Mouse (Mus musculus) ZHBTc4 (cell line): Measurements from ENCODE around the gene Rab4b.

Source experiments
- DNase-seq: peaks from one replicate; pipeline ENCODE4 v3.0.0-alpha.2; 2011; ENCODE audit warnings: low read depth, low spot score

Rab4b gene

DNA sequence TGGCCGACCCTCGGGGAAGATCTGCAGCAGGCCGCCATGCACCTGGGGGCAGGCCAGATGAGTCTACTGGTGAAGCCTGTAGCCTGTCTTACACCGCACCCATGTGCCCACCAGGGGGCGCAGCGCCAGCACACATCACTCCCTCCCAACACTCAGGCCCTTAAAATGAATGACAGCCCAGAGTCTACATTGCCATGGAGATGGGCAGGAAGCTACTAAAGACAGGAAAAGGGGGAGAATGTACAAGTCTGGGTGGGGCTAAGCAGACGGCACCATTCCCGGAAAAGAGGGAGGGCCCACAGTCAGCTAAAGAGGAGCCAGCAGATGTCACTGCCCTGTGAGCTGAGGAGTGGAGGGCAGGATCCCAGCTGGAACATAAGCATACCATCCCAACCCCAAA is 18.8 kb downstream of the Rab4b start:
- peak; percentile 98 for DNase-seq

DNA sequence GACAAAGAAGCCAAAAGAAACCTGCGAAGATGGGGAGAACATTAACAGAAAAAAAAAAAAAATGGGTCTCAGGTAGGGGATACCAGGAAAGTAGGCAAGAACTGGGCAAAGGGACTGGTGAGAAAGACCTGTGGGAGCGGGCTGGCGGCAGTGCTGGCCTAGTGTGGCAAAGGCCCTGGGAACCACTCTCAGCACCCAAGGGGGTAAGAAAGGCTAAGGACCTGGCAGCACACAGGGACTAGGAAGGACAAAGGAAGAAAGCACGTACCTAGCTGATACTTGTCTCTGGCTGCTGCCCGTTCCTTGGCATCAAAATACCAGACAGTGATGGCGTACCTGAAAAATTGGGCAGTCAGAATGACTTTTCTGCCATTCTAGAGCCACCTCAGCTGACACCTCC is 19.4 kb downstream of the Rab4b start:
- no peak for DNase-seq

DNA sequence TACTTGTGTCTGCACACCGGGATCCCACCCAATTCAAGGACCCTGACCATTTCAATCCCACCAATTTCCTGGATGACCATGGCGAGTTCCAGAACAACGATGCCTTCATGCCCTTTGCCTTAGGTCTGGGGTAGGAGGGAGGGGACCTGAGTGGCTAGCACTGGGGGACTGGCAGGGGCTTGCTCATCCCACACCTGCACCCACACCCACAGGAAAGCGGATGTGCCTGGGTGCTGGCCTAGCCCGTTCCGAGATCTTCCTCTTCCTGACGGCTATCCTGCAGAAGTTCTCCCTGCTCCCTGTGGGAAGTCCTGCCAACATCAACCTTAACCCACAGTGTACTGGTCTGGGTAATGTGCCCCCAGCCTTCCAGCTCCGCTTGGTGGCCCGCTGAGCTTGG is 20.5 kb downstream of the Rab4b start:
- DNase-seq: no peak

DNA sequence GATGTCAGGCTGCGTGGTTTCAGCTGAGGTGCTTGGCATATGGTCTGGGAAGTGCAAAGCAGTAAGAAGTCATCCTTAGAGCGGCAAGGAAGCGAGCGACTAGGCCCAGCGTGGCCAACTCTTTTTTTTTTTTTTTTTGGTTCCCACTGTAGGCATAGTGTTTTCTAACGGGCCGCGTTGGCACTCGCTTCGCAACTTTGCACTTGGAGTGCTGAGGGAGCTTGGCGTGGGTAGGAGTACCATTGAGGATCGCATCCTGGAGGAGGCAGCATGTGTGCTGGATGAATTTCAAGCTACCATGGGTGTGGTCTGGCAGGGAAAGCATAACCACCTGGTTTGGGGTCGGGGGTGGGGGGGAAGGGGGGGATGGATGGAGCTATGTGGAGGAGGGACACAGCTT is 22.7 kb downstream of the Rab4b start:
- no peak for DNase-seq

DNA sequence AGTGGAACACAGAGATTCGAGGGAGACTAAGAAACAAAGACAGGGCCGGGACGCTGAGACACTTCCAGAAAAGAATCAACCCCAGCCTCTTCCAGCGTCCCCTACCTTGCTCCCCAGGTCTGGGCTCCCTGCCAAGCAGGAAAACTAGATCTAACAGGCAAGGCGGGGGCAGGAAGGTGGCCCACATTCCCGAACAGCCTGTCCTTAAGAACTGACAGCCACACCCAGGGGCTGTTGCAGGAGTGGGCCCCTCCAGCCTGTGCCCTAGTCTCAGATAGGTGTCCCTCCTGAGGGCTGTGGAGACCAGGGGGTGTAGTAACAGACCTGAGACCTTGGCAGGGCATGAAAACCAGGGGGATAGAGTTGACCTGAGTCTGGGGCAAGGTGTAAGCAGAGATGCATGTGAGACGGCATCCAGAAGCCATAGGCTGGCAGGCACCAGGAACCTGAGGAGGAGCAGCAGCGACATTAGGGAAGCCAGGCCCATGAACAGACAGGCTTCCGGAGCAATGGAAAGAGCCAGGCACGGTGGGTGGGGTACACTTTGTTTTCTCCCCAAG is 25.4 kb downstream of the Rab4b start, which contains the start of gene Cyp2t4:
Gene Cyp2t4 (plus strand): TSS at position 510 of the 560 bp plus-strand sequence.
- peak; percentile 54 for DNase-seq

DNA sequence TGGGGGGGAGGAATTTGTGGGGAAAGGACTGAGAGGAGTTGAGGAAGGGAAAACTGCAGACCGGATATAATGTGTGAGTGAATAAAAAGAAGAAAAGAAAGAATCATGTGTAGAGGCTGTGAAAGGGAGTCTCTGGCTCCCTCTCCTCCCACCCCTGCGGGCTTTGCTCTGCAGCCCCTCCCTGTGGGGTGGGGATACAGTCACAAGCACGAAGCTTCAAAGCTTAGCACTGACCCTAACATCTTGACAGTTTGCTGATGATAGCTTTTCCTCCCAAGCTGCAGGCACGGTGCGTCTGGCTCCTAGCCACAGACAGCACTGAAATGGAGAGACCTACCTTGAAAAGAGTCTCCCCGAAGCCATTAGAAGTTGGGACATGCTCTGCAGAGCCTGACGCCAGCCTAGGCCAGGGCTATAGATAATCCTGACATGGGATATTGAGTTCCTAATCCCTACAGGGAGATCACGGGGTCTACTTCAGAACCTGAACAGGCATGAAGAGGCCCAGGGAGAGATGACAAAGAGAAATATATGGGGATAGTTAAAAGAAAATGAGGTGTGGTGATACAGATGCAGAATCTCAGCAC is 42.2 kb downstream of the Rab4b start:
- no peak for DNase-seq

DNA sequence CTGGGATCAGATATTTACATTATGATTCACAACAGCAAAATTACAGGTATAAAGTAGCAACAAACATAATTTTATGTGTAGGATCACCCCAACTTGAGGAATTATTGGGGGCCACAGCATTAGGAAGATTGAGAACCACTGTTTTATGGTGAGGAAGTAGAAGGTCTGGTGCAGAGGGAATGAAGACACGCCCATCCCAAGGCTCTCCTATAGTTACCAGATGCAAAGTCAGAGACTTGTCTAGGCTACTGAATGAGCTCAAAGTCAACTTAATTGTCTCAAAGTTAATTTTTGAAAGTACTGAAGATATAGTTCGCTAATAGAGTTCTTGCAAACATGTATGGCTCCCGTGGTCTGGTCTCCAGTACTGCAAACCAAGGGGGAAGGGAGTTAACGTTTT is 44.9 kb downstream of the Rab4b start:
- DNase-seq: no peak

DNA sequence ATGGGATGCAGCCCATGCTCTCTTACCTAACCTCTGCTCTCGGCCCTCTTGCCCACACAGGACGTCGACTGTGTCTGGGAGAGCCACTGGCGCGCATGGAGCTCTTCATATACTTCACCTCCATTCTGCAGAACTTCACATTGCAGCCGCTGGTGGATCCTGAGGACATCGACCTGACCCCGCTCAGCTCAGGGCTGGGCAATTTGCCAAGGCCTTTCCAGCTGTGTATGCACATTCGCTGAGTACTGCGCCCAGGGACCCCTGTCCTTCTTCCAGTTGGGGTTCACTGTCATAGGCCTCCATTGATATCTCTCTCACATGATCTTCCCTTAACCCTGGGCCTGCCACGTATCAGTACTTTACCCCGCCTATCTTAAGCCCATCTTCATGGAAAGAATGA is 45.5 kb downstream of the Rab4b start:
- DNase-seq: peak; percentile 17

DNA sequence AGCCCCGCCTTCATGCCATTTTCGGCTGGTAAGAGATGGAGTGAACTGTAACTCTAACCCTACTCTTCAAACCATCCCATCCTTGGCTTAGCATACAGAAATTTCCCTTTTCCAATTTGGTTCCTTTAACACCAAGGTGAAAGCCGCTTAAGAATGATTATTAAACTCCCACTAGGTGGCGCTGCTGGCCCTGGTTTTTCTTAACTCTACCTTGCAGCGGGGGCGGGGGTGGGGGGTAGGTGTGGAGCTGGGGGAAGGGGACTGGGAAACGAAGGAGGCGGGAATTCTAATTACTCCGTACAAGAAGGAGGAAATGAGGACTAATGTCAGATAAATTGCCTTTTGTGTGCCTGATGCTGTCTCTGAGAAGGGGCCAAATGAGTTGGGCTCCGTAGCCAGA is 46.1 kb downstream of the Rab4b start:
- DNase-seq: peak; percentile 89

DNA sequence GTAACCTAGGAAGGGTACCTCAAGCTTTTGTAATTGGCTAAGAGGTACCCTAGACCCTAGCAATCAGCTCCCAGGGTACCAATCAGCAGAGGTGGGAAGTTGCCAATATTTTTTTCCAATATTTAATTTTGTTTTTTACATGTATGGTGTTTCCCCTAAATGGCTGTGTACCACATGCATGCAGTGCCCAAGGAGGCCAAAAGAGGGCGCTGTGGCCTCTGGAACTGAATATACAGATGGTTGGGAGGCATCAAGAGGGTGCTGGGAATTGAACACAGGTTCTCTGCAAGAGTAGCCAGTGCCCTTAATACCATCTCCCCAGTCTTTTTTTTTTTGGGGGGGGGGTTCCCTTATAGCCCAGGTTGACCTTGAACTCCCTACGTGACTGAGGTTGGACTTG is 47.3 kb downstream of the Rab4b start:
- DNase-seq: peak; percentile 35

DNA sequence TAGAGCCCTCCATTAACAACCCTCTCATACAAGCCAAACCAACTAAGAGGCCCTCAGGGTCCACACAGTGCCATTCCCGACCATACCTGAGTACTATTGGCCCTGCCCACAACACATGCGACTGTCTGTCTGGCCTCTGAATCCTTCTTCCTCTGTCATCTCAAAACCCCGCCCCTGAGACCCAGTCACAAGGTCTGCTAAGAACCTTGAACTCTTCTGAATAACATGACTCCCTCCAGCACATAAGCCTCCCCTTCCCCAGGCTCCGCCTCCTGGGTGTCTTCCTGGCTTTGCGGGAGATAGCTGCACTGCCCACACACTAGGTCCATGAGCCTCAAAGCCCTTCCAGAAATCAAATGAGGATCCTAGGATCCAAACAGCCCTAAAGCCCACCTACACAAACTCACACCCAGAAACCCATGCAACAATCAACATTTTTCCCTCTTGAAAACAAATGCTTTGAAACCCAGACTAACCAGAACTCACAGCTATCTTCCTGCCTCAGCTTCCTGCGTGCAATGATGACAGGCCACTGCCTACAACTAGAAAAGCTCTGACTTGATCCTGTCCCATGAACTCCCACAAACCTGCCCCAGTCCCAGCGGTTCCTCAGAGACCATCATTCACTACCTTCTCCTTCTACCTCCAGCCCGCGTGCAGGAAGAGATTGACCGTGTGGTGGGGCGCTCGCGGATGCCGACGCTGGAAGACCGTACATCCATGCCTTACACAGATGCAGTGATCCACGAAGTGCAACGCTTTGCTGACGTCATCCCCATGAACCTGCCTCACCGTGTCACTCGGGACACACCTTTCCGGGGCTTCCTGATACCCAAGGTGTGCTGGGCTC is 48.0 kb downstream of the Rab4b start:
- DNase-seq: peak; percentile 81

DNA sequence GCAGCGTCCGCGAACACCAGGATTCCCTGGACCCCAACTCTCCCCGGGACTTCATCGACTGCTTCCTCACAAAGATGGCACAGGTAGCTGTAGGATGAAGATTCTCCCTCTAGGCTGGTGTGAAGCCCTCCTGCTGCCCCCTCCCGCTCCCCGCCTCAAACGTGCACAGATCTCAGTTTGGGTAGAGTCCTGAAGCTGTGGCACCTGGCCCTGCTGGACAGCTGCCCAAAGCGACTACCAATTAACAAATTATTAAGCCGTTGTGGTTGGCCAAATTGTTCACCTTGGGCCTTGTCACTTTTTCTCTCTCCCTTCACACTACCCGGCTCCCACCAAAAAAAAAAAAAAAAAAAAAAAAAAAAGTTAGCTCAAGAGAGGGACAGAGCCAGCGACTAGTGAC is 48.9 kb downstream of the Rab4b start:
- no peak for DNase-seq

DNA sequence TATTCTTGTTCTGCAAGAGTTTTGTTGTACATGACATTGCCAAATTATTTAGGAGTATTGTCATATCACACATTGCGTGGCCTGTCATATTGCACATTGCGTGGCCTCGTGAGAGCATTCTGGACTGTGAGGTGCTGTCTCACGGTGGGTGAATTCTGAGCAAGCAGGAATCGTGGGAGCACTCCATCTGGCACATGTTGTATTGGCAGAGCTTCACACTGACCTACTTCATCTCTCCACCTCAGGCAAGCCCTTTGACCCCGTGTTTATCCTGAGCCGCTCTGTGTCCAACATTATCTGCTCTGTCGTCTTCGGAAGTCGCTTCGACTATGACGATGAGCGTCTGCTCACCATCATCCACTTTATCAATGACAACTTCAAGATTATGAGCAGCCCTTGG is 49.8 kb downstream of the Rab4b start:
- no peak for DNase-seq

DNA sequence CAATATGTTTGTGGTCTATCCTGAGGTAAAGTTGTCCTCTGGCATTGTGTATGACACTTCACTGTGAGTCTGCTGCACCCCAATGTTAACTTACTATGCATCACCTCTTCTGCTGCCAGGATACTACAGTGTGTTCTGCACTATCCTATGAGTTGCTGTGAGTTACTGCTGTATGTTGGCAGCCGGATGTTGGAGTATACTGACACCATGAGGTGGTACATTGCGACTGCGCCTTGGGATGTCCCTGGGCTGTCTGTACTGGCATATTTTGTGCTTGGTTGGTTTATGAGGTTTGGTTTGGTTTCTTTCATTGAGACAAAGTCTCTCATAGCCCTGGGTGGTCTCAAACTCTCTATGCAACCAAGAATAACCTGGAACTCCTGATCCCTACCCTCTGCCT is 50.5 kb downstream of the Rab4b start:
- DNase-seq: peak; percentile 66

DNA sequence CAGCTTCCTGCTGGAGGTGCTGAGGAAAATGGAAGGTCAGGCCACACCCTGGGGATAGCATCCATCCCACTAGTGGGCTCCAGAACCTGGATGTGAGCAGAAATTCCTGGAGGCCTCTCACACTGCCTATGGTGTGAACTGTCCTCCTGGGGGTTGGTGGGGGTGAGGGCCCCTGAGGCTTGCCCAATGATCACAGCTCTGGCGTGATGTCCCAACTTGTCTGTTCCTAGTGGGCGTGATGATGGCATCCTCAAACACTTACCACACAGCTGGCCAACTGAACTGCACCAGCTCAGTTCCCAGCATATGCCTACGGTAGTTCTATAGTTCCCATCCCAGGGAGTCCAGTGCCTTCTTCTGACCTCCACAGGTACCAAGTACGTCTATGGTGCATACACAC is 53.7 kb downstream of the Rab4b start:
- DNase-seq: no peak

DNA sequence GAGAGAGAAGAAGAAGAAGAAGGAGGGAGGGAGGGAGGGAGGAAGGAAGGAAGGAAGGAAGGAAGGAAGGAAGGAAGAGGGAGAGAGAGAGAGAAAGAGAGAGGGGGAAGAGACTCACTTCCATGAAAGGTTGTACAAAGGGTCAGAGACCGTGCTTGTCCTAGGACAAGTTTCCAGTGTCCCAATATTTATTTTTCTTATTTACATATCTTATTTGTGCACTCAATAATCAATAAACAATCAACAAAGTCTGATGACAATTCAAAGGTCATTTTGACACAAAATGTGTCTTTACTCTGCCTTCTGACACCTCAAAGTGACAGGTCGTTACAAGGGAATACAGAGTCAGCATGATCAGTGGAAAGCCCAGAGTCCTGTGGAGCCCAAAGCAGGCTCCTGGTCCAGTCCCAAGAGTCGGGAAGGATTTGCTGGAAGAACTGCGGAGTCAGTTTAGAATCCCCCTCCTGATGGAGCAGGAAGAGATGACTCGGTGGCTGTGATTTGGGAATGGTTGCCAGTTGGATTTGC is 54.3 kb downstream of the Rab4b start:
- DNase-seq: no peak

DNA sequence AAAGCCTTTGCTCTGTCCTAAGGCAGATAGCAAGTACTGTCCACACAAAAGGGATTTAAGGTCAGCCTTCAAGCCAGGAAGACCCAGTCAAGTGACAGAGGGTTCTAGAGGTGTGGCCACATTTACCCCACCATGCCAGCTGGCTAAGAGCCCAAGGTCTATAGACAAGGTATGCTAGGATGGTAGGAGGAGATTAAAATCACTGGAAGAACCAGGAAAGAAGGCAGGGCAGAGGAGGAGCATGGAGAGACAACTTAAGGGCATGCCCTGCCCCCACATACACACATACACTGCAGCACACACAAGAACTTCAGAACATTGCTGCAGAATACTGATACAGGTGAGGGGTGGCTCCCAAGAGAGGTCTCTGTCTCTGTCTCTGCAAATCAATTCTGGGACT is 59.0 kb downstream of the Rab4b start, which contains the start of gene Cyp2f2:
Gene Cyp2f2 (plus strand): TSS at position 234 of the 400 bp plus-strand sequence.
- DNase-seq: no peak
